Mouse (Mus musculus) heart, postnatal 0 days (tissue): ENCODE data around the gene Nup62.

Experiments
- CTCF ChIP-seq: IDR thresholded peaks from 2 replicates; pipeline ENCODE4 v1.5.1; 2016; ENCODE audit warnings: antibody characterized with exemption, control low read depth, low read depth
- EP300 ChIP-seq: IDR thresholded peaks from 2 replicates; pipeline ENCODE4 v1.6.1; 2016; ENCODE audit warnings: antibody characterized with exemption, low read depth

DNA sequence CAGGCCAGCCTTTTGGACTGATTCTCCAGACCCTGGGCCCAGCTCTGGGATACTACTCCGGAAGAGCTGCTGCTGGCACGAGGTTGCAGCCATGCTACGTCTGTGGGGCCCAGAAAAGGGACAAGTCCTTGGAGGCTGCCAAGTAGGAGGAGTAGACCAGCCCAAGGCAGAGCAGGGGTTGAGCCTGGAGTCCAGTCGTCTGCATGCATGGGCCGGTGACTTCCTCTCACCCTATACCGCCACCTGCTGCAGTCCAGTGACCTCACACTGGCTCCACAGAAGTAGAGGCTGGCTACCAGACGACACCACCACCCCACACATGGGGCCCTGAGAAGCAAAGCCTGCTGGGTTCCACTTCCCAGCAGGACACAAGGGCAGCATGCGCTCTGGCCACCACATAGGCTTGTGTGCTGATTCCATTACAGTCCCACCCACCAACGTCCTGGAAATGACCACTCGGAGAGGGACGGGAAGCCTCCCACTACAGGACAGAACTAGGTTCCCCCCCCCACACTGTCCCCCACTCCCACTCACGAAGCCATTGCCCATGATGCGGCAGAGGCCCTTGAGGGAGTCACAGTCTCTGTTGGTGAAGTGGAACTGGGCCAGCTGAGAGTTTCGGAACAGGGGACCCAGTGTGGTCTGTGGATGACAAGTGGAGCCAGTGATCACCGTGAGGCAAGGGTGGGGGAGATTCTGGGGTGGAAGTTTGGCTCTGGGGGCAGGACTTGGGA is 50.6 kb downstream of the Nup62 start:
- TF ChIP-seq CTCF (peak; percentile 46), EP300 (no peak)
